In the genomic region with DNA sequence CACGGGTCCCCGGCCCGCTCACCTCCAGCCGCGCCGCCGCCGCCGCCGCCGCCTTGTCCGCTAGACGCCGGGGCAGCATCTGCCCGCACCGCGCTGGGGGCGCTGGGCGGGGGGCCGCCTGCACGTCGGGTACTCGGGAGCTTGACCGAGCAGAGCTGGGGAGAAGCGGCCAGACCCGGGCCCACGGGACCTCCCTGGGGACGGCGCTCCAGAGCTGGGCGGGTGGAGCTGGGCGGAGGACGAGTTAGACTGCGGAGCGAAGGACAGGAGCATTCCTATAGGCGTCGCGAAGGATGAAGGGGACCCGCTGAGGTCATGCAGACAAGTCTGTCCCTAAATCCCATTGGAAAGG, we compare ENCODE assay signal across 8 mouse cellular contexts. TPM values are rescaled to one million over a fixed set of nuclear protein-coding genes. Genes with fewer than 3 reads are reported as not detected.
A peak's percentile ranks its signal among the peaks of the same experiment; 100 is the strongest.
DNase-seq lines count a peak whose midpoint lies in the region; ATAC-seq and TF ChIP-seq lines count a peak whose summit lies in the region.

A gene (minus strand): TSS at position 215 of the 352 bp plus-strand sequence.

- peak; percentile 86 for ATAC-seq in hindbrain, embryonic 13.5 days (ENCODE audit: low FRiP score)
- peak; percentile 79 for ATAC-seq in midbrain, embryonic 14.5 days (ENCODE audit: low FRiP score, low TSS enrichment)

- no peaks in the 10 kb centered on the region for H3K9me3 ChIP-seq in hindbrain, embryonic 13.5 days
- no peaks in the 10 kb centered on the region for H3K9me3 ChIP-seq in midbrain, embryonic 14.5 days (ENCODE audit: control insufficient read depth, low read length)

- no peaks in the 10 kb centered on the region for H3K4me1 ChIP-seq in kidney, adult 2 months (ENCODE audit: control insufficient read depth, insufficient read depth, low read length)
- H3K4me1 ChIP-seq in hindbrain, embryonic 13.5 days (replicated peaks) = peaks cover 13% of the 10 kb centered on the region
- H3K4me1 ChIP-seq in midbrain, embryonic 14.5 days (ENCODE audit: control insufficient read depth, insufficient read depth, low read length) = peaks cover 15% of the 10 kb centered on the region; the same call in 1 of the 2 replicates

- peaks cover 4% of the 10 kb centered on the region; the same call in 1 of the 2 replicates for H3K27me3 ChIP-seq in kidney, adult 2 months (replicated peaks; ENCODE audit: control insufficient read depth, insufficient read depth, low read length)
- H3K27me3 ChIP-seq in hindbrain, embryonic 13.5 days = 0 out of 2 replicates have a peak, but pooled peaks cover 2% of the 10 kb centered on the region
- no peaks in the 10 kb centered on the region for H3K27me3 ChIP-seq in midbrain, embryonic 14.5 days (ENCODE audit: control insufficient read depth, insufficient read depth, low read length)

- intact Hi-C loops in left cerebral cortex, postnatal 14 days (cut with DNase I) = loop anchor here (5.0 to 10.0 kb wide), 4 partner anchors 63 to 270 kb away; no protein-coding TSS in a partner anchor

- no peak for TF ChIP-seq CTCF in kidney, adult 2 months (conservative IDR thresholded peaks at IDR 0.05; ENCODE audit: insufficient read depth, insufficient read length, low read depth, low read length)

- WGBS in kidney, adult 2 months = 1% methylated on average over 38 of the region's 38 CpGs
- 1% methylated on average over 27 of the region's 38 CpGs for WGBS in hindbrain, embryonic 13.5 days
- under 1% methylated on average over 38 of the region's 38 CpGs for WGBS in midbrain, embryonic 14.5 days

- peak; percentile 2 for DNase-seq in kidney, adult 2 months
- no peak for DNase-seq in kidney, adult 8-10 months
- peak; percentile 67 for DNase-seq in cerebellum, adult 9-10 months
- peak; percentile 17 to 38 for DNase-seq in frontal cortex, postnatal 10 days (ENCODE audit: low spot score in 2 of 2)
- peak; percentile 35 to 41 for DNase-seq in left cerebral cortex, postnatal 14 days (ENCODE audit: low spot score in 2 of 2)
- peak; percentile 80 for DNase-seq in midbrain, embryonic 14.5 days
- DNase-seq in yolk sac, embryonic 10.5 days (ENCODE audit: low spot score) = peak; percentile 42

- H3K36me3 ChIP-seq in kidney, adult 2 months (ENCODE audit: control insufficient read depth, insufficient read depth, low read length) = no peaks in the 10 kb centered on the region
- no peaks in the 10 kb centered on the region for H3K36me3 ChIP-seq in hindbrain, embryonic 13.5 days
- H3K36me3 ChIP-seq in midbrain, embryonic 14.5 days (ENCODE audit: control insufficient read depth, insufficient read depth, low read length) = no peaks in the 10 kb centered on the region

- peak within 1 kb of the TSS; percentile 79 for H3K4me3 ChIP-seq in kidney, adult 2 months (ENCODE audit: insufficient read depth, low read depth, low read length)
- peak within 1 kb of the TSS; percentile 84 for H3K4me3 ChIP-seq in hindbrain, embryonic 13.5 days
- H3K4me3 ChIP-seq in midbrain, embryonic 14.5 days (replicated peaks; ENCODE audit: low read depth, low read length) = peak within 1 kb of the TSS; percentile 91

- no peak for TF ChIP-seq POLR2A in kidney, adult 2 months (IDR thresholded peaks at IDR 0.05; ENCODE audit: low read depth, low read length)

- peak within 1 kb of the TSS; percentile 62 for H3K4me2 ChIP-seq in hindbrain, embryonic 13.5 days
- peak within 1 kb of the TSS; percentile 62 for H3K4me2 ChIP-seq in midbrain, embryonic 14.5 days (ENCODE audit: low read length)

- no peak within 1 kb of the TSS for H3K27ac ChIP-seq in kidney, adult 2 months (ENCODE audit: insufficient read depth, low read depth, low read length)
- peak within 1 kb of the TSS; percentile 98 for H3K27ac ChIP-seq in hindbrain, embryonic 13.5 days
- H3K27ac ChIP-seq in midbrain, embryonic 14.5 days (replicated peaks; ENCODE audit: low read depth, low read length) = peak within 1 kb of the TSS; percentile 98

- H3K9ac ChIP-seq in hindbrain, embryonic 13.5 days = peak within 1 kb of the TSS; percentile 94
- H3K9ac ChIP-seq in midbrain, embryonic 14.5 days (replicated peaks; ENCODE audit: low read length) = peak within 1 kb of the TSS; percentile 95

RNA-seq across cellular contexts. Expression of the gene that starts here (rescaled TPM):
- polyA plus RNA-seq in kidney, adult 2 months (2012; rRNA removed) = 3.9 and 6.6 TPM in 2 replicates
- 7.2 and 8.1 TPM in 2 replicates for polyA plus RNA-seq in hindbrain, embryonic 13.5 days (2015; fragmentation: Nextera tagmentation; extraction: Ambion mirVana)
- total RNA-seq in left cerebral cortex, postnatal 14 days (2021) = 10 to 100 TPM; 56.7 to 59.8 TPM
- polyA plus RNA-seq in midbrain, embryonic 14.5 days (2014; fragmentation: Nextera tagmentation; extraction: Ambion mirVana) = 6.4 and 7.2 TPM in 2 replicates

Comparison
In these comparisons a context has a peak if more than half of its experiments do, and no peak if none do; other contexts are left out.
1. DNase-seq: peak in kidney, adult 2 months (single experiment), cerebellum, adult 9-10 months (single experiment), frontal cortex, postnatal 10 days (2 of 2), left cerebral cortex, postnatal 14 days (2 of 2), midbrain, embryonic 14.5 days (single experiment) and yolk sac, embryonic 10.5 days (single experiment); none in kidney, adult 8-10 months (0 of 2).
2. Peak in every context shown above with its lines, with median percentiles within 50 percentile points of each other: H3K4me3 ChIP-seq.